Mouse (Mus musculus) B cell, adult 62 days (primary cell): Measurements from ENCODE around the gene Prf1. TPM values are rescaled to one million over a fixed set of nuclear protein-coding genes. Genes with fewer than 3 reads are reported as not detected.

Source experiments
- total RNA-seq: library from RNA; stranded (reverse); gene quantifications from 4 replicates; pipeline ENCODE4 v1.2.4, GENCODE M21; 2023

Gene Prf1
- 17.0 to 18.3 TPM (median 17.3 TPM) in 4 replicates for total RNA-seq

GRCm38 (mm10) chr10:61297477-61297876 lies at the start of gene Prf1:
TSS of gene Prf1 (plus strand) at chr10:61297833.

DNA sequence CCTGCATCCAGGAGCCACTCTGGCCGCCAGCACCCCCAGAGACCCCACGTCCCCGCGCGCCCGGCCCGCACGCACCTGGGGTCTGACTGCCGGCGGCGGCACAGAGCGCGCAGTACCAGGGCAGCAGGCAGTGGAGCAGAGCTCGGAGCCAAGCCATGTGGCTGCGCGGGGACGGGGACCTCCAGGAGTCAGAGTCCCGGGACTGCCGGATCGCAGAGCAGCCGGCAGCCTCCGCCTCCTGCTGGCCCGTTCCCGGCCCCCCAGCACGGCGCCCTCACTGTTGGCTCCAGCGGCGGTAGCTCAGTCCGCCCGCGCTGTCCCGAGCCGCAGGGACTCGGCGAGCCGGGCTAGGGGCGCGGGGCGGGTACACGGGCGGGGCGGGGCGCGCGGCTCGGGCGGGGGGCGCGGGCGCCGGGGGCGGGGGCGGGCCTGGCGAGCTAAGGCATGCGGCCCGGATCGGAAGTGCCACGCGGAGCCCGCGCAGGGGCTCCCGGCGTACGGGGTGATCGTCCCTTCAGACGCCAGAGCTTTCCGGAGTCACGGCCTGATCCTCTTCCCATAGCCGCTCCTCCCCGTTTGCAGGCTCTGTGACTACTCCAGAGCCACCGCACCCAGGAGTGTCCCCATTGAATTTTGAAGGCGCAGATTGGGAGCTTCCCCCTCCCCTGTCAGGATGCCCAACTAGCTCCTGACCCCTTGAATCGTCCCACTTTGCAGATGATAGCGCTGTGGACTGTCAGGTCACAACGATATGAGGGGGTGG lies 24.4 kb upstream of the Prf1 start, which contains the start of gene Adamts14:
Adamts14 (minus strand) TSS at position 358 of the 763 bp plus-strand sequence.

Other genes starting within 250 kb of the Prf1 start
- not detected in 4 replicates for gene Pcbd1, start 208.5 kb upstream of the Prf1 start, total RNA-seq
- 92.8 to 101 TPM (median 95.2 TPM) in 4 replicates for gene Sgpl1, start 150.1 kb upstream of the Prf1 start, total RNA-seq
- gene Tbata, start 125.9 kb upstream of the Prf1 start, total RNA-seq = not detected in 4 replicates
- gene Adamts14, start 24.4 kb upstream of the Prf1 start, total RNA-seq = 0.18 to 0.47 TPM (median 0.25 TPM) in 4 replicates
- gene Pald1, start 85.7 kb downstream of the Prf1 start, total RNA-seq = 0.77 to 2.3 TPM (median 2.0 TPM) in 4 replicates
- gene Nodal, start 120.1 kb downstream of the Prf1 start, total RNA-seq = not detected in 4 replicates
- gene Eif4ebp2, start 154.8 kb downstream of the Prf1 start, total RNA-seq = 115 to 126 TPM (median 119 TPM) in 4 replicates
- 10.1 to 12.0 TPM (median 11.2 TPM) in 4 replicates for gene Lrrc20, start 178.0 kb downstream of the Prf1 start, total RNA-seq